Comparison of ENCODE assay signal across 1 mouse cellular context in genomic region chrX:134580528-134581305, GRCm38 (mm10).
TF ChIP-seq lines count a peak whose summit lies in the region.

No protein-coding gene starts in this region.

TF ChIP-seq in CH12.LX, 34 proteins besides CTCF, POLR2A, EP300 and RAD21 (continued from another document):
- TF ChIP-seq MXI1 (IDR thresholded peaks at IDR 0.05; ENCODE audit: low read depth, low read length), result peak; percentile 68
- no peak for TF ChIP-seq UBTF (IDR thresholded peaks at IDR 0.05; ENCODE audit: low read depth, low read length)
- TF ChIP-seq MAX (IDR thresholded peaks at IDR 0.05; ENCODE audit: low read length), result peak; percentile 78
- TF ChIP-seq USF1 (IDR thresholded peaks at IDR 0.05; ENCODE audit: low read depth, low read length), result no peak
- TF ChIP-seq IRF4 (IDR thresholded peaks at IDR 0.05; ENCODE audit: low read depth, low read length), result peak; percentile 19; the same call in 1 of the 2 replicates
- no peak for TF ChIP-seq NELFE (IDR thresholded peaks at IDR 0.05; ENCODE audit: low read depth, low read length)
- 0 out of 2 replicates have a peak, but pooled peaks have one; percentile 40 for TF ChIP-seq MAZ (IDR thresholded peaks at IDR 0.05; ENCODE audit: low read depth, low read length)
- no peak for TF ChIP-seq POLR2AphosphoS2 (IDR thresholded peaks at IDR 0.05; ENCODE audit: low read depth, low read length)
- peak; percentile 30; the same call in 1 of the 2 replicates for TF ChIP-seq ETS1 (conservative IDR thresholded peaks at IDR 0.05; ENCODE audit: low read depth, low read length)
- no peak for TF ChIP-seq JUN (IDR thresholded peaks at IDR 0.05; ENCODE audit: insufficient read depth, low read depth, low read length)
- peak; percentile 37; the same call in 1 of the 2 replicates for TF ChIP-seq SIN3A (IDR thresholded peaks at IDR 0.05; ENCODE audit: low read length)
- 0 out of 2 replicates have a peak, but pooled peaks have one; percentile 9 for TF ChIP-seq ELF1 (IDR thresholded peaks at IDR 0.05; ENCODE audit: low read depth, low read length)
- peak; percentile 59 for TF ChIP-seq BHLHE40 (IDR thresholded peaks at IDR 0.05; ENCODE audit: low read depth, low read length)
- TF ChIP-seq ZC3H11A (IDR thresholded peaks at IDR 0.05; ENCODE audit: low read depth, low read length), result no peak
- no peak for TF ChIP-seq ZNF384 (IDR thresholded peaks at IDR 0.05; ENCODE audit: low read depth, low read length)
- peak; percentile 91 for TF ChIP-seq MYC (IDR thresholded peaks at IDR 0.05; ENCODE audit: low read depth, low read length)
